Mouse (Mus musculus) T-helper 1 cell (primary cell): ENCODE results near the gene Svs4.
"Not testable (repeated sequence)": the region's sequence is repeated elsewhere in the genome, so short reads cannot be mapped to it uniquely, and the experiment has no call there.

Experiments used
- in situ Hi-C: fragments of 300-600 bp; cut with MboI, MseI; formaldehyde crosslinking; loops from one replicate; pipeline ENCODE4 v1.15.1; 2025; ENCODE audit warnings: high pct_unique_total_duplicates

The Svs4 gene

DNA sequence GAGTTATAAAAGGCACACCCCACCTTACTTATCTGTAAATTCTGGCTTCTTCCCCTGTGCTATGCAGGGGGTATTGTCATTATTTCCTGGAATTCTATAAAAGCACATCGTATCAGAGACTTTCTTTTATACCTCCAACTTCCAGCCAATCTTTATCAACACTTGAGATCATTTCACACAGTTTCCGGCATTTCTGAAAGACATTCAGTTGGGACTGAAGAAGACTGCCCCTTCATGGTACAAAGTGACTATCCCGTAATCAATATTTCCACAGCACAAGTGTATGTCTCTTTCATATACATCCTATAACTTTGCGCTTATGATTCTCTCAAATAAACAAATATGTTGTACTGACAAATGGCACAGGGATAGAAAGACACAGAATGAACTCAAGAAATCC is at the start of gene Svs4:
Gene Svs4 (minus strand): TSS at position 101 of the 400 bp plus-strand sequence.
- in situ Hi-C loops: no loop called here

DNA sequence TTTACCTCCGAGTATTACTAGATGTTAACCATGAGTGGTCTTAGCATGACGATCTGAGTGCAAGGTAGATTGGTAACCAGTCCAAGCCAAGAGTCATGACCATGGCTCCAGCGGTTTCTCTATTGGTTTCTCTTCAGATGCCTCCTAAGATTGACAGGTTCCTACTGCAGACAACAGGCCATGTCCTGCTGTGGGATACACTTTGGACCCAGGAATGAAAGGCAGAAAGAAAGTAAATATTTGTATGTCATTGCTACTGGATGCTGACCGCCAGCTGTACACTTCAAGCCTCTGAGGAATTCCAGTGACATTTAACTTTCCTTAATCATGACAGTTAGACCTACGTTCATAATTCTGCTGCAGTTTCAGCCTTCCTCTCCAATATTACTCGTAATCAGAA is 42.7 kb upstream of the Svs4 start:
- in situ Hi-C loops: no loop called here

DNA sequence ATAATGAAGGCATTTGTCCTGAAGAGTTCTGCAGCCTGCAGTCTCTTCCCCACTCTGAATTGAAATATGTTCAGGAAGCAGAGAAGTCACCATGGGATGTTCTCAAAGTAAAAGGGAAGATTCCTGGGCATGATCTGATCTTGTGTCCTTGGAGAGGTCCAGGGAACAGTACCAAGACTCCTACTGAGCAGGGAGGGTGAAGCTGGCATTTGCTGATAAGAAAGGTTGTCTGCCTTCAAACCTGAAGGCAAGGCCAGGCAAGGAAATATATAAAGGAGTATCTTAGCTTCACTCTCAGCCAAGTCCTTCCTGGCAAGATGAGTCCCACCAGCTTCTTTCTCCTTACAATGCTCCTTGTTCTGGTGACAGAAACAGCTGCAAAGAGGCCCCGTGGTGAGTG is 38.2 kb upstream of the Svs4 start, which contains the start of gene Svs6:
Gene Svs6 (plus strand): TSS at position 301 of the 400 bp plus-strand sequence.
- in situ Hi-C loops: not testable (repeated sequence)

DNA sequence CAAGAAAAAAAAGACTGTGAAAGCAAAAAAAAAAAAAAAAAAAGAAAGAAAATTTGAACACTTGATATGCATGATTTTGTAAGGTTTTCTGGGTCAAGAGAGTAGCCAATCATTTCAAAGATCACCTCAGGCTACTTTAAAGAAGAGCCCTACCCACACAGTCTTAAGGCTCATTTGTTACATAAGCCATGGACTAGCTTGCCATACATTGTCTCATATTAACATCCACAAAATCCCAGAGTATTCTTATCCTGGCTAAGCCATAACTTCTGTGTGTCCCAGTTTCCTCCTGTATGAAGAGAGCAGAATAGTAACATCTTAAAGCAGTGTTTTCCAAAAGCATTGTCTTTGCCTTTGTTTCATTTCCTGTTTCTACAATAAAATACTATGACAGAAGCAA is 37.2 kb upstream of the Svs4 start:
- in situ Hi-C loops: not testable (repeated sequence)

DNA sequence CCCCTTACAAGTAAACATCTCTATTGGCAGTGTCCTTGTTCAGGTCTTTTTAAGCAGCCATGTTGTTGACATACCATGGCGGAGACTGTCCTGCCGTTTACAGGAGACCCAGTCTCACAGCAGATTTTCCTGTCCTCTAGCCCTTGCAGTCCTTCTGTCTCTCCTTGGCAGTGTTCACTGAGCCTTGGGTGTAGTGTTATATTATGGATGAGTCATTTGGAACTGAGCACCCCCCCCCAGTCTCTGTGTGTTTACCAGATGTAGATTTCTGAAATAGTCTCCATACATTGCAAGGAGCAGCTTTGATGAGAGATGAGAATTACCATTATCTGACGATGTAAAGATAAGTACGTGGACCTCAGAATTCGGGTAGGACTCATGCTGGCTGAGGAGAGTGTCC is 34.3 kb upstream of the Svs4 start:
- in situ Hi-C loops: no loop called here

DNA sequence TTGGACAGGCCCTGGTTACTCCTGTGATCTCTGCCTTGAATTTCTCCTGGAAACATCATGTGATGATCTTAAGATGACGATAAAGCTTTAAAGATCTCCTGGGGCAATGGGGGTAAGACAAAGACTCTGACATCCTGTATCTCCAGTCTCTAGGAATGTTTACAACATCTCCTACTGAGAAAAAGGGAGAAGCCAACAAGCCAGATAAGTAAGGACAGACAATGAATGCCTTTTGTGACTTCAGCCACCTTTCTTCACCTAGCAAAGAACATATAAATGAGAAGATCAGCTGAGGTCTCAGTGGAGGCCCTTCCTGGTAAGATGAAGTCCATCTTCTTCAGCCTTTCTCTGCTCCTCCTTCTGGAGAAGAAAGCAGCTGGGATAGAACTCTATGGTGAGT is 10.7 kb upstream of the Svs4 start, which contains the start of gene Svs3a:
Gene Svs3a (plus strand): TSS at position 301 of the 400 bp plus-strand sequence.
- in situ Hi-C loops: not testable (repeated sequence)

DNA sequence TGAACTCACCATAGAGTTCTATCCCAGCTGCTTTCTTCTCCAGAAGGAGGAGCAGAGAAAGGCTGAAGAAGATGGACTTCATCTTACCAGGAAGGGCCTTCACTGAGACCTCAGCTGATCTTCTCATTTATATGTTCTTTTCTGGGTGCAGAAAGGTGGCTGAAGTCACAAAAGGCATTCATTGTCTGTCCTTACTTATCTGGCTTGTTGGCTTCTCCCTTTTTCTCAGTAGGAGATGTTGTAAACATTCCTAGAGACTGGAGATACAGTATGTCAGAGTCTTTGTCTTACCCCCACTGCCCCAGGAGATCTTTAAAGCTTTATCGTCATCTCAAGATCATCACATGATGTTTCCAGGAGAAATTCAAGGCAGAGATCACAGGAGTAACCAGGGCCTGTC is 21.7 kb downstream of the Svs4 start, which contains the start of gene Svs3b:
Gene Svs3b (minus strand): TSS at position 101 of the 400 bp plus-strand sequence.
- in situ Hi-C loops: loop anchor here (10.0 kb wide), 1 partner anchor 382 kb away; no protein-coding TSS in a partner anchor

DNA sequence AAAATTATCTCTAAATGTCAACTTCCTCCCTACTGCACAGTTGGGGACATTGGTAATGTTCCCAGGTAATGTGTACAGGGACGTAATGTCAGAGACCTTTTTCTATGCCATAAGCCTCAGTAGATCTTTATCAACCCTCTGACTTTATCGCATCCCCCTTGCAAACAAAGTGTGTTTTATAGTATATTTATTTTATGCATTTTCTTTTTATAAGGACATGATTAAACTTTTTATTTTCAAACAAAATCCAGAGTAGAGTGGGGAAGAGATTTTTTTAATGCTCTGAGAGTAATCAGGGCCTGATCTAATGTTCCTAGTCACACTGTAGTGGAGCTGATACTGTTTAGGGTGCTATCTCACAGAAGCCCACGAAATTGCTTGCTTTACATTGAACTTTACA is 39.9 kb downstream of the Svs4 start, which contains the start of gene Svs2:
Gene Svs2 (minus strand): TSS at position 101 of the 400 bp plus-strand sequence.
- in situ Hi-C loops: no loop called here

DNA sequence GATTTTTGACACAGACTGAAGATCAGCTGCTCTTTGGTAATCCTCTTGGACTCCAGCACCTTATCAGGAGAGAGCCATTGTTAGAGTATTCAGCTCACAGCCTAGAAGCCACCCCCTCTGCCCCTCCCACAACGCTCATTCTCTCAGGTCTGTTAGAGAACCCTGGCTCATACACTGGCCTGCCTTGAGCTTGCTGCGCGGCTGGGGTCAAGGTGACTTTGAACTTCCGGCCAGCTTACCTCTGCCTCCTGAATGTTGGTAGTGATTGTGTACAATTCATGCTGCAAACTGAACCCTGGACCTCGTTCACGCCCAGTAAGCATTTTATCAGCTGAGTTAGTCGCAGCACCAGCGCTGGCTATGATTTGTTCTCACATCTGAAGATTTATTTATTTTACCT is 45.6 kb downstream of the Svs4 start:
- in situ Hi-C loops: no loop called here

DNA sequence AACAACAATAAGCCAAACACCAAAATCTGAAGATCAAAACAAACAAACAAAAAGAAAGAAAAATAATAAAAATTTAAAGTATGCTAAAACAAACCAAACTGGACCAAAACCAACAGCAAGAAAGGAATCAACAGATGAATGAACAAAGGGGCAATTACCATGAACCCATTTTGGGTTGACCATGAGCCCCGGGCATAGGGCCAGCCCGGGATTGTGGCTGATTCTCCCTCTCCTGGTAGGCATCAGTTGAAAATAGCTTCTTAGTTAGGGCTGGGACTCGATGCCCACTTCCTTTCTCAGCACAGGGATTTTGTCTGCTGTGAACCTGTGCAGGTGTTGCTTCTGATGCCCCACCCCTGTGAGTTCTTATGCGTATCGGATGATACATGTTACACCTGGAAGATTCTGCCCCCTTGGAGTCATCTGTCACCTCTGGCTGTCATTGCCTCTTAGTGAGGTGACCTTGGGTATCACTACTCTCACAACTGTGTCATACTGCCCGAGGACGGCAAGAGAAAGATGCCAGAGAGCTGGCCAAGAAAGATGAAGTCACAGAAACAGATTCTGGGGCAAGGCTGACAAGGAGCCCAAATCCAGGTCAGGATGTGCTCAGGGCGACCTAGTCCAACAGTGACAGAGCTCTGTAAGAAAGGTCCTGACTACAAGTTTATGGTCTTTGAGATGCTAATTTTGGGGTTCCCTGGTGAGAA is 49.7 kb downstream of the Svs4 start:
- in situ Hi-C loops: no loop called here
